Mouse (Mus musculus) small intestine, adult 2 months (tissue): Measurements from ENCODE around the gene Cacna1a.

ENCODE experiments used
- CTCF ChIP-seq: fragments of 200-500 bp; IDR thresholded peaks from 2 replicates; pipeline ENCODE4 v1.5.1; 2012; ENCODE audit warnings: low read depth, mild to moderate bottlenecking, control low read depth, inconsistent platforms, low read length, moderate library complexity, mixed read lengths; ENCODE audit not compliant: insufficient replicate concordance, insufficient read length; ENCODE audit errors: extremely low read depth
- POLR2A ChIP-seq: fragments of 200-500 bp; IDR thresholded peaks from 2 replicates; pipeline ENCODE4 v1.6.1; 2012; ENCODE audit warnings: low read depth, mild to moderate bottlenecking, control low read depth, inconsistent platforms, low read length, moderate library complexity

GRCm38 (mm10) chr8:84553106-84553505, 164.9 kb downstream of the Cacna1a start:
- TF ChIP-seq CTCF (no peak), POLR2A (no peak)
